In genomic region chr7:128523349-128523961, GRCm38 (mm10) we compare ENCODE assay signal across 8 mouse cellular contexts. TPM values are rescaled to one million over a fixed set of nuclear protein-coding genes. Genes with fewer than 3 reads are reported as not detected.
DNase-seq lines count a peak whose midpoint lies in the region; ATAC-seq lines count a peak whose summit lies in the region.

Bag3 (plus strand) TSS chr7:128523616.

- no peaks in the 10 kb centered on the region for H3K4me1 ChIP-seq in intestine, embryonic 16.5 days (ENCODE audit: control insufficient read depth, insufficient read depth, low read length)
- H3K4me1 ChIP-seq in limb, embryonic 12.5 days (replicated peaks) = peaks cover 25% of the 10 kb centered on the region
- peaks cover 6% of the 10 kb centered on the region; the same call in 1 of the 2 replicates for H3K4me1 ChIP-seq in midbrain, embryonic 14.5 days (ENCODE audit: control insufficient read depth, insufficient read depth, low read length)

- peak within 1 kb of the TSS; percentile 78 for H3K4me3 ChIP-seq in intestine, embryonic 16.5 days (ENCODE audit: low read length)
- H3K4me3 ChIP-seq in limb, embryonic 12.5 days (replicated peaks) = peak within 1 kb of the TSS; percentile 70
- peak within 1 kb of the TSS; percentile 34 for H3K4me3 ChIP-seq in midbrain, embryonic 14.5 days (replicated peaks; ENCODE audit: low read depth, low read length)

- peak within 1 kb of the TSS; percentile 90 for H3K4me2 ChIP-seq in intestine, embryonic 16.5 days (ENCODE audit: low read depth, low read length)
- peak within 1 kb of the TSS; percentile 88 for H3K4me2 ChIP-seq in limb, embryonic 12.5 days
- H3K4me2 ChIP-seq in midbrain, embryonic 14.5 days (ENCODE audit: low read length) = peak within 1 kb of the TSS; percentile 58

- H3K9me3 ChIP-seq in intestine, embryonic 16.5 days (ENCODE audit: control insufficient read depth, low read length) = no peaks in the 10 kb centered on the region
- no peaks in the 10 kb centered on the region for H3K9me3 ChIP-seq in limb, embryonic 12.5 days
- H3K9me3 ChIP-seq in midbrain, embryonic 14.5 days (ENCODE audit: control insufficient read depth, low read length) = no peaks in the 10 kb centered on the region

- WGBS in intestine, embryonic 16.5 days = under 1% methylated on average over 46 of the region's 46 CpGs
- WGBS in limb, embryonic 12.5 days = under 1% methylated on average over 43 of the region's 46 CpGs
- under 1% methylated on average over 46 of the region's 46 CpGs for WGBS in midbrain, embryonic 14.5 days

- peak within 1 kb of the TSS; percentile 92 for H3K9ac ChIP-seq in intestine, embryonic 16.5 days (ENCODE audit: low read depth, low read length)
- H3K9ac ChIP-seq in limb, embryonic 12.5 days (replicated peaks) = peak within 1 kb of the TSS; percentile 79
- peak within 1 kb of the TSS; percentile 29; the same call in 1 of the 2 replicates for H3K9ac ChIP-seq in midbrain, embryonic 14.5 days (replicated peaks; ENCODE audit: low read length)

- H3K27ac ChIP-seq in intestine, embryonic 16.5 days (ENCODE audit: low read length) = peak within 1 kb of the TSS; percentile 91
- H3K27ac ChIP-seq in limb, embryonic 12.5 days = peak within 1 kb of the TSS; percentile 83
- H3K27ac ChIP-seq in midbrain, embryonic 14.5 days (replicated peaks; ENCODE audit: low read depth, low read length) = peak within 1 kb of the TSS; percentile 41; the same call in 1 of the 2 replicates

- ATAC-seq in intestine, embryonic 16.5 days = peak; percentile 99
- peak; percentile 90 for ATAC-seq in limb, embryonic 12.5 days (ENCODE audit: insufficient number of reproducible peaks, insufficient read depth, low FRiP score, low TSS enrichment, low read depth)
- ATAC-seq in midbrain, embryonic 14.5 days (ENCODE audit: low FRiP score, low TSS enrichment) = peak; percentile 46; the same call in 1 of the 2 replicates

- H3K27me3 ChIP-seq in intestine, embryonic 16.5 days (replicated peaks; ENCODE audit: control insufficient read depth, insufficient read depth, low read length) = no peaks in the 10 kb centered on the region
- no peaks in the 10 kb centered on the region for H3K27me3 ChIP-seq in limb, embryonic 12.5 days
- peaks cover 26% of the 10 kb centered on the region for H3K27me3 ChIP-seq in midbrain, embryonic 14.5 days (ENCODE audit: control insufficient read depth, insufficient read depth, low read length)

- peak; percentile 84 for DNase-seq in layer of hippocampus, adult 11-12 months (ENCODE audit: low spot score)
- DNase-seq in layer of hippocampus, adult 9-10 months (ENCODE audit: low spot score) = no peak
- peak; percentile 77 for DNase-seq in embryo, embryonic 11.5 days (ENCODE audit: low read depth, low spot score)
- peak; percentile 95 to 98 for DNase-seq in gastrocnemius, postnatal 4 days (ENCODE audit: low spot score in 2 of 2)
- peak; percentile 77 for DNase-seq in midbrain, embryonic 14.5 days
- peak; percentile 70 to 81 for DNase-seq in spleen, adult 18-20 months

- no peaks in the 10 kb centered on the region for H3K36me3 ChIP-seq in intestine, embryonic 16.5 days (ENCODE audit: control insufficient read depth, insufficient read depth, low read length)
- H3K36me3 ChIP-seq in limb, embryonic 12.5 days = no peaks in the 10 kb centered on the region
- no peaks in the 10 kb centered on the region for H3K36me3 ChIP-seq in midbrain, embryonic 14.5 days (ENCODE audit: control insufficient read depth, insufficient read depth, low read length)

RNA-seq across cellular contexts. Expression of gene Bag3, which starts in this region (rescaled TPM):
- 100 to 1,000 TPM in 1 of 2 experiments, 10 to 100 TPM in 1; 84.2 to 100 TPM for total RNA-seq in gastrocnemius, postnatal 4 days (2021)
- 11.3 and 11.8 TPM in 2 replicates for polyA plus RNA-seq in intestine, embryonic 16.5 days (2015; fragmentation: Nextera tagmentation; extraction: Ambion mirVana)
- 8.7 and 9.2 TPM in 2 replicates for polyA plus RNA-seq in limb, embryonic 12.5 days (2016; fragmentation: Nextera tagmentation; extraction: Ambion mirVana)
- 1.2 and 1.7 TPM in 2 replicates for polyA plus RNA-seq in midbrain, embryonic 14.5 days (2014; fragmentation: Nextera tagmentation; extraction: Ambion mirVana)

Comparison
In these comparisons a context has a peak if more than half of its experiments do, and no peak if none do; other contexts are left out.
1. ATAC-seq: peak in every context shown above with its lines; median percentile 99 in intestine, embryonic 16.5 days; 90 in limb, embryonic 12.5 days; 46 in midbrain, embryonic 14.5 days.
2. H3K27ac ChIP-seq: peak in every context shown above with its lines; median percentile 91 in intestine, embryonic 16.5 days; 83 in limb, embryonic 12.5 days; 41 in midbrain, embryonic 14.5 days.
3. H3K9ac ChIP-seq: peak in every context shown above with its lines; median percentile 92 in intestine, embryonic 16.5 days; 79 in limb, embryonic 12.5 days; 29 in midbrain, embryonic 14.5 days.